Mouse (Mus musculus): ENCODE measurements at regions not wholly inside any gene's neighbourhood (a gene's known extent, or its start where the extent isn't known, plus 50 kb on each side); places are given as distances from the start of the nearest gene placed in this dataset.

DNA sequence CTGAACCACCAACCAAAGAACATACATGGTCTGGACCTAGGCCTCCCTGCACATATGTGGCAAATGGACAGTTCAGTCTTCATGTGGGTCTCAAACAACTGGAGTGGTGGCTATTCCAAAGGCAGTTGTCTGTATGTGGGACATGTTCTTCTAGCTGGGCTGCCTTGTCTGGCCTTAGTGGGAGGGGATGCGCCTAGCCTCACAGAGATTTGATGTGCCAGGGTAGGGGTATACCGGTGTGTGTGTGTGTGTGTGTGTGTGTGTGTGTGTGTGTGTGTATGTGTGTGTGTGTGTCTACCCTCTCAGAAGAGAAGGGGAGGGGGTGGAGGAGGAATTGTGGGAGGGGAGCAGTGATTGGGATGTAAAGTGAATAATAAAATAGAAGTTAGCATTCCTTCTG is 344.0 kb downstream of the Dhx35 start:
- TF ChIP-seq GATA1 (IDR thresholded peaks at IDR 0.05; ENCODE audit: borderline replicate concordance, low read length) (no peak), CTCF (IDR thresholded peaks at IDR 0.05; ENCODE audit: low read depth, low read length) (no peak), POLR2AphosphoS5 (IDR thresholded peaks at IDR 0.05; ENCODE audit: insufficient replicate concordance, low read depth, low read length) (no peak), TAL1 (conservative IDR thresholded peaks at IDR 0.05; ENCODE audit: low read depth, low read length) (no peak)

Data from G1E (cell line).